Mouse (Mus musculus) heart, adult 2 months (tissue): ENCODE measurements around the gene Krt75.

Experiments
- CTCF ChIP-seq: fragments of 200-600 bp; IDR thresholded peaks from 2 replicates; pipeline ENCODE4 v1.8.1; 2022; ENCODE audit warnings: antibody characterized with exemption, mild to moderate bottlenecking, moderate library complexity
- POLR2A ChIP-seq: fragments of 200-500 bp; IDR thresholded peaks from 2 replicates; pipeline ENCODE4 v1.6.1; 2011; ENCODE audit warnings: mild to moderate bottlenecking, low read depth, low read length, control low read depth; ENCODE audit not compliant: insufficient read depth

DNA sequence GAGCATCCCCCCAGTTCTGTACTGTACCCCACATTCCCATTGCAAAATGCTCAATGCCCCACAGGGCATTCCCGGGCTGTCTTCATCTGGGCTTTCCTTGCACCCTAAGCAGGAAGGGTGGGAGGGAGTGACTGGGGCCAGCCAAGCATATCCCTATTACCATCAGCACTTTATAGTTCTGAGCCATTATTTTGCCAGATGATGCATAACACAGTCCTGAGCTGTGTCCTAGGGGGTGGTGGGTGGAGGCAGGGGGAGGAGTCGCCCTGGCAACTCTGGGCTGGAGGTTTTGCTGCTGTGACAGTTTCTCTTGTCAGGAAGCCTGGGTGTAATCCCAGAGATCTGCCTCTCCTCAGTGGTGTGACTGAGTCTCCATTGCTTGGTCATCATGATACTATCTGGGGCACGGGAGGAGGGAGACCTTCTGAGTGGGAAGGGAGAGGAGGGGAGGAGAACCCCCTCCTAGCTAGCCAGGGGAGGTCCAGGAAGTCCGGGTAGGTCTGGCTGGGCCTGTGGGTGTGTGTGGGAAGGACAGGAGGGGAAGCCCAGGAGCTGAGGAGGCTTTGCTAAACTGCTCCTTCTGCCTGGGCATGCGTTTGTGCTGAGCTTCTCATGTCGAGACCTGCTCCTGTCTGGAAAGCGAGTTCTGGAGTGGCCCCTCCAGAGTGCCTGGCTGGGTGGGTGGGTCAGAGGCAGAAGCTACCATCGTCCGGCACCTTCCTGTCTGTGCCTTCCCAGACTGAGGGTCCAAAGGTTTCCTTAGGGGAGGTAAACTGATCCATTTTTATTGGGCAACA is 37.5 kb downstream of the Krt75 start:
- TF ChIP-seq CTCF: no peak
- no peak for TF ChIP-seq POLR2A
